Mouse (Mus musculus): ENCODE data around the gene Idh3b. TPM values are rescaled to one million over a fixed set of nuclear protein-coding genes. Genes with fewer than 3 reads are reported as not detected.

Gene Idh3b
- total RNA-seq, 2 experiments from 2014 or later, result 421 to 428 TPM

DNA sequence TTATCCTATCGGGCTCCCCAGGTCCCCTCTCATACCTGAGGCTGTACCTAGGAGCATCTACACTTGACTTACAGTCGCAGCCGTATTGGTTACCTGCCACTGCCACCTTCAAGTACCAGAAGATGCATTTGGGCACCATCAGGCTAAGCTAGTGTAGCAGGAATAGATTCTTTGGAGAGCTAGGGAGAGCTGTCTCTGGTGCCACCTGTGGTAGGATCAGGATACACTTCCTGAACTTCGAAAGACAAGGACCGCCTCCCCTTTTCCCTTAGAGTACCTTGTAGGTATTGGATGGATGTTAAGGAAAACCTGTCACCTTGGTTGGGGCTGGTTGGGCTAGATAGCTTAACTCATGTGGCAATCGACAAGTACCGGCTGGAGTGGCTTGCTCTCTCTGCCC lies 16.3 kb downstream of the Idh3b start:
- no peak for DNase-seq

DNA sequence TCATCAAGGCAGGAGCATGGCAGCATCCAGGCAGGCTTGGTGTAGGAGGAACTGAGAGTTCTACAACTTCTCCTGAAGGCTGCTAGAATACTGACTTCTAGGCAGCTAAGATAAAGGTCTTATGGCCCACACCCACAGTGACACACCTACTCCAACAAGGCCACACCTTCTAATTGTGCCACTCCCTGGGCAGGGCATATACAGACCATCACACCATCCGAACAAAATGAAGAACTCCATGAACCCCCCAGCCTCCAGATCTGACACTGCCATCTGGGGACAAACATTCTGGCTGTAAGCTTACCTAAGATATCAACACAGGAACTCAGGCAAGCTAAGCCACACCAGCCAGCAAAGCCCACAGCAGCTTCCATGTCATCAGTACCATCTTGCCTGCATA lies 18.8 kb downstream of the Idh3b start:
- DNase-seq, result no peak

DNA sequence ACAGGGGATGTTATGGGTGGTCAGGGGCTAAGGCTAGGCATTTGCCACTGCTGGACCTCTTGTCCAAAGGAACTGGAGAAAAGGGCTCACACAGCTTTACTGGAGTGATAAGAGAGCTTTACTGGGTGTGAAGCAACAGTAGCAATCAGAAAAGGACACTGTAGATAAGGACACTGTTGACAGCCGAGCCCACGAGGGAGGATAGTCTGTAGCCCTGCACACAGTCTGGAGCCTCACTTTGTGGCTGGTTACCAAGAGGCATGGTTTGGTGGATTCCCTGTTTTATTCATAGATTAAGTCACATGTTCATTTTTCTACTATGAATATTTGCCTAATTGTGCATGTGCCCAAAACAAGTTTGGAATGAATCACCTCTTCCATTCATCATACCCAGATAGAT lies 21.9 kb downstream of the Idh3b start:
- no peak for DNase-seq

DNA sequence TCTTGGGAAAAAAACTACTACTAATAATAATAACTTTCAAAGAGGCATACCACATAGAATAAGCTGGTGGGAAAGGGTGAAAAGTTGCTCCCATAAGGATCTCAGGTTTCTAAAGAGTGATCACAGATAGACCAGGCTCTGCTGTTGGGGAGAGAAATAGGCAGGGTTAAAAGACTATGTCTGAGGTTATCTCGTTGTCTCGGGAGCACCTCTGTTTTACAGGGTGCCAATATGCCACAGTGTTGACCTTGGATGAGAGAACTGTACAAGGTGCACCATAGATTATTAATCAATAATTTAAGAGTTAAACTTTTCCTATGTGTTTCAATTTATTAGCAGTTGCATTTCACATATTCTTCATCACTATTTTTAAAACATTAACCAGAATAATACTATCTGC lies 22.4 kb downstream of the Idh3b start:
- no peak for DNase-seq

DNA sequence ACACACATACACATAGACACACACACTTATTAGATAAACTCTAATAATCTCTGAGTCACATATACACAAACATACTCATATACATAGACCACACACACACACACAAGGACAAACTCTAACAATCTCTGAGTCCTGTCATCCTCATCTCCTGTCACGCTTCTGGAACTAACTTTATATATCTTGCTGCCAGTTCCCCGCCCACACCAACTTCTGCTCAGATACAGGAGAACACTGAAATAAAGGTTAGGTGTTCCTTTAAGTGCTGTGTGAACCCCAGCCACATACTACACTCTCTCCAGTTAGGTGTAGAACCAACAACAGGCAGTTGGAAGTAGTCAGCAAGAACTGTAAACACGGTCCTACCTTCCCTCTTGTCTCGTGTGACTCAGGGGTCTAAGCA lies 23.5 kb downstream of the Idh3b start:
- DNase-seq, result no peak

DNA sequence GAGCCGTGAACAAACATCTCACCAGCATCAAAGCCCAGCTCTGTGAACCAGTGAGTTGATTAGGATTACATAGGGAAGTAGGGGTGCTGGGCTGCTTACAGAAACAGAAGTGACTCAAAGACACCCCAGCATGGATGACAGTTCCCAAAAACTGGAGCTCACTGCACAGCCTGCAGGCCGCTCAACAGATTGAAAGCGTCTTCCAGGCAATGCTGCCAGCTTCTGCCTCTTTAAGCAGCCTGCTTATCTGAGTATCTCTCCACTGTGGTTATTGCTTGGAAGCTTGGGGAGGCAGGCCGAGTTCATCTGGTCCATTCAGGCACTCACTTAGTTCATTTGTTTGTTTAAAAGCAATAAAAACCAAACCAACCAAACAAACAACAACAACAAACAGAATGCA lies 27.6 kb downstream of the Idh3b start:
- DNase-seq, result no peak

DNA sequence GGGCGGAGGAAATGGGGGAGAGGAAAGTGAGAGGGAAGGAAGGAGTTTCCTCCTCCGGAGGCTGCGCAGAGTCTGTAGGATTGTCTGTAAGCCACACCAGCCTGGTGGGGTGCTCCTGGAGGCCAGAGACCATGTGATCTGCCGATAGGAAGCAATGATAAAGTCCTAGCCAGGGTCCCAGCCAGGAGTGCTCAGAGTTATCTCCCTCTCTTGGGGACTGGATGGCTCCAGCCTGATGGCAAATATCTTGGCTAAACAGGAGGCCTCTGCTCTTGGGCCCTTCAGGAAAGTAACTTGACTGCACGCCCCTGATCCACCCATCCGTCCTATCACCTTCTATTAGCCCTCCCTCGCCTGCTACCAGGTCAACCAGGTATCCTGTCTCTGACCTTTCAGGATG lies 36.1 kb downstream of the Idh3b start:
- no peak for DNase-seq

DNA sequence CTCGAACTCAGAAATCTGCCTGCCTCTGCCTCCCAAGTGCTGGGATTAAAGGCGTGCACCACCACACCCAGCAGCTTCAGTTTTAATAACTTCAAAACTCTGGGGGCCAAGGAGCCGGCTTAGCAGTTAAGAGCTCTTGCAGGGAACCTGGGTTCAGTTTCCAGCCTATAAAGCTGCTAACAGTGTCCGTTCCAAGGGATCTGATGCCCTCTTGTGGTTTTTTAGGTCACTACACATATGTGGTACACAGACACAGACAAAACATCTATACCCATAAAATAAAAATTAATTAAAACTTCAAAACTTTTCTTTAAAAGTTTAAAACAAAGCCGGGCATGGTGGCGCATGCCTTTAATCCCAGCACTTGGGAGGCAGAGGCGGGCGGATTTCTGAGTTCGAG lies 37.4 kb downstream of the Idh3b start:
- peak in 1 of 2 experiments; percentile 30 for DNase-seq

Other genes starting within 250 kb of the Idh3b start
- gene Tgm6, start 172.1 kb downstream of the Idh3b start, total RNA-seq (2021), result not detected
- gene Snrpb, start 105.1 kb downstream of the Idh3b start, total RNA-seq (2021), result 100 to 1,000 TPM; 184 to 187 TPM
- gene Tmc2, start 89.4 kb downstream of the Idh3b start, total RNA-seq (2021), result not detected
- gene Nop56, start 10.1 kb downstream of the Idh3b start, total RNA-seq (2021), result 100 to 1,000 TPM in 1 of 2 experiments, 10 to 100 TPM in 1; 94.9 to 131 TPM
- gene Ebf4, start 10.6 kb upstream of the Idh3b start, total RNA-seq (2021), result 1 to 10 TPM; 3.4 to 3.7 TPM
- 10 to 100 TPM in 1 of 2 experiments, 1 to 10 TPM in 1; 7.1 to 11.3 TPM for gene Cpxm1, start 113.0 kb upstream of the Idh3b start, total RNA-seq (2021)
- not detected for gene Gm28372, start 120.7 kb upstream of the Idh3b start, total RNA-seq (2021)
- gene 1700020A23Rik, start 120.7 kb upstream of the Idh3b start, total RNA-seq (2021), result not detected
- gene Tmem239, start 121.9 kb upstream of the Idh3b start, total RNA-seq (2021), result not detected
- 10 to 100 TPM; 62.9 to 63.9 TPM for gene Vps16, start 139.8 kb upstream of the Idh3b start, total RNA-seq (2021)
- gene Pced1a, start 140.2 kb upstream of the Idh3b start, total RNA-seq (2021), result 10 to 100 TPM; 12.9 to 14.6 TPM
- 100 to 1,000 TPM; 117 to 143 TPM for gene Ptpra, start 165.7 kb upstream of the Idh3b start, total RNA-seq (2021)